Mouse (Mus musculus): ENCODE data around the gene Hist1h3e. TPM values are rescaled to one million over a fixed set of nuclear protein-coding genes. Genes with fewer than 3 reads are reported as not detected.
"Not testable (repeated sequence)": the region's sequence is repeated elsewhere in the genome, so short reads cannot be mapped to it uniquely, and the experiment has no call there.

The Hist1h3e gene
- polyA plus RNA-seq, 1 experiment from 2014 or later, result 9.7 TPM

GRCm38 (mm10) chr13:23576906-23577639 lies 14.9 kb upstream of the Hist1h3e start:
- Histone ChIP-seq H3K9me3 (ENCODE audit: control insufficient read depth, low read length) (no peaks in the 10 kb centered on the region), H3K9ac (ENCODE audit: low read length) (peak overlapping the region; percentile 86), H3K27ac (ENCODE audit: low read depth) (peak overlapping the region; percentile 80), H3K36me3 (ENCODE audit: control insufficient read depth, insufficient read depth, low read length) (no peaks in the 10 kb centered on the region), H3K4me3 (ENCODE audit: low read depth, low read length) (peak overlapping the region; percentile 38), H3K27me3 (replicated peaks; ENCODE audit: control insufficient read depth, insufficient read depth, low read length) (no peaks in the 10 kb centered on the region), H3K4me1 (replicated peaks; ENCODE audit: control insufficient read depth, insufficient read depth, low read length) (peaks cover 14% of the 10 kb centered on the region), H3K4me2 (ENCODE audit: low read length) (peak overlapping the region; percentile 80)
- 31% methylated on average over 6 of the region's 6 CpGs for WGBS
- ATAC-seq (replicated peaks; ENCODE audit: low FRiP score, low TSS enrichment, low read depth) (no peak), DNase-seq (ENCODE audit: low spot score) (peak; percentile 49)

DNA sequence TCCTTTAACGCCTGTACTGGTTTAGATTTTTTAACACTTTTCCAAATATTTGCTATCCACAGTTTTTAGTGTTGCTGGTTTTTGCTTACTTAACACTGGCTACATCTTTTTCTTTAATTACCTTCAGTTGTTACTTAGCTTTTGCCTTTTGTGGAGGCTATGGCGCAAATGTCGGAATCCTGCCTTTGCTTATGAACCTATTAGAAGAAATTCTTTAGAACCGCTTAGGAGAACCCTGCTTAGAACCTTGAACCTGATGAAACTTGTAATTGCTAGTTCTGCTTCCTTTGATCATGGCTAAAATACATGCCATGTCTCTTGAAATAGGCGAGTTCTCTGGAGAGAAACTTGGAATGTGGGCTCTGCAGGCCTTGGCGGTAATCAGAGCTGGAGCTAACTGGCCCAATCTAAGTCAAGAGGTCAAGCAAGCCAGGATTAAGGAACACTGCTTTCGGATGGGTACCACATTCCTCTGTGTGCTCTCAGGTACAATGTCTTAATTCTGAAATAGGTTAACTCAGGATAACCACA lies 14.2 kb upstream of the Hist1h3e start:
- H3K9ac ChIP-seq (ENCODE audit: low read length), result peak overlapping the region; percentile 86
- ATAC-seq (replicated peaks; ENCODE audit: low FRiP score, low TSS enrichment, low read depth) (no peak), DNase-seq (ENCODE audit: low spot score) (peak; percentile 74)
- H3K4me3 ChIP-seq (ENCODE audit: low read depth, low read length), result peak overlapping the region; percentile 38
- H3K4me1 ChIP-seq (replicated peaks; ENCODE audit: control insufficient read depth, insufficient read depth, low read length), result peaks cover 14% of the 10 kb centered on the region
- peak overlapping the region; percentile 80 for H3K4me2 ChIP-seq (ENCODE audit: low read length)
- no peaks in the 10 kb centered on the region for H3K36me3 ChIP-seq (ENCODE audit: control insufficient read depth, insufficient read depth, low read length)
- WGBS, result 5% methylated on average over 7 of the region's 7 CpGs
- H3K27ac ChIP-seq (ENCODE audit: low read depth), result peak overlapping the region; percentile 80
- no peaks in the 10 kb centered on the region for H3K27me3 ChIP-seq (replicated peaks; ENCODE audit: control insufficient read depth, insufficient read depth, low read length)
- no peaks in the 10 kb centered on the region for H3K9me3 ChIP-seq (ENCODE audit: control insufficient read depth, low read length)

- 2% methylated on average over 8 of the region's 40 CpGs for WGBS
- Histone ChIP-seq H3K4me2 (ENCODE audit: low read length) (peak overlapping the region; percentile 80), H3K4me3 (ENCODE audit: low read depth, low read length) (peak overlapping the region; percentile 38), H3K27ac (ENCODE audit: low read depth) (peak overlapping the region; percentile 80), H3K9ac (ENCODE audit: low read length) (peak overlapping the region; percentile 86), H3K4me1 (replicated peaks; ENCODE audit: control insufficient read depth, insufficient read depth, low read length) (peaks cover 14% of the 10 kb centered on the region)
- not testable (repeated sequence) for H3K27me3 ChIP-seq (replicated peaks; ENCODE audit: control insufficient read depth, insufficient read depth, low read length); H3K9me3 ChIP-seq (ENCODE audit: control insufficient read depth, low read length); ATAC-seq (replicated peaks; ENCODE audit: low FRiP score, low TSS enrichment, low read depth); H3K36me3 ChIP-seq (ENCODE audit: control insufficient read depth, insufficient read depth, low read length)
- DNase-seq (ENCODE audit: low spot score), result peak; percentile 63
Observed at GRCm38 (mm10) chr13:23575864-23576313, 13.7 kb upstream of the Hist1h3e start.

DNA sequence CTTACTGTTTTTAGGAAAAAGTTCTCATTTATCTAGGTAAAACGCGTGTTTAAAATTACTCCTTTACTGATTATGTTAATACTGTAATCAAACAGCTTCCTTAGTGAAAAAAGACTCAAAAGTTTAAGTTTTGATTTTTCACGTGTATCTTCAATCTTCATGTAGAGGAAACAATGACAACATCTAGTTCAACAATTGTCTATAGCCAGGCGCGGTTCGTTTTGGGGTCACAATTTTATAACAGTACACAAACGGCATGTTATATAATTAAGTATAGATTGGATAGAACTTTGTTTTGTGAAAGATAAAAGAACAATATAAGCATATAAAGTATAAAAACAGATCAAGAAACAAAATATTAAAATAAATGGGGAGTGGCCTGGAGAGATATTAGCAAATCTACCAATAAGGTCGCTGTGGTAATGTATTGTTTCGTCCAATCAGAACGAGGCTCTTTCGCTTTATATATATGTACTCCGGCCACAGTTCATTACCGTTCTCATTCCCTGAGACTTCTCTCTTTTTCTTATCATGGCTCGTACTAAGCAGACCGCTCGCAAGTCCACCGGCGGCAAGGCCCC lies 13.2 kb upstream of the Hist1h3e start, which contains the start of gene Hist1h3d:
Gene Hist1h3d, plus strand, starts transcription at position 493 of the 581 bp plus-strand sequence.
- peak within 1 kb of the TSS; percentile 38 for H3K4me3 ChIP-seq (ENCODE audit: low read depth, low read length)
- ATAC-seq (replicated peaks; ENCODE audit: low FRiP score, low TSS enrichment, low read depth) (peak; percentile 69), DNase-seq (ENCODE audit: low spot score) (peak; percentile 85)
- H3K4me2 ChIP-seq (ENCODE audit: low read length), result peak within 1 kb of the TSS; percentile 80
- under 1% methylated on average over 18 of the region's 18 CpGs for WGBS
- peak within 1 kb of the TSS; percentile 86 for H3K9ac ChIP-seq (ENCODE audit: low read length)
- peak within 1 kb of the TSS; percentile 80 for H3K27ac ChIP-seq (ENCODE audit: low read depth)
- H3K4me1 ChIP-seq (replicated peaks; ENCODE audit: control insufficient read depth, insufficient read depth, low read length), result peaks cover 14% of the 10 kb centered on the region
- H3K36me3 ChIP-seq (ENCODE audit: control insufficient read depth, insufficient read depth, low read length), result no peaks in the 10 kb centered on the region
- H3K27me3 ChIP-seq (replicated peaks; ENCODE audit: control insufficient read depth, insufficient read depth, low read length), result no peaks in the 10 kb centered on the region
- no peaks in the 10 kb centered on the region for H3K9me3 ChIP-seq (ENCODE audit: control insufficient read depth, low read length)

- H3K4me2 ChIP-seq (ENCODE audit: low read length), result peak overlapping the region; percentile 80
- peak overlapping the region; percentile 61 for H3K9ac ChIP-seq (ENCODE audit: low read length)
- H3K27ac ChIP-seq (ENCODE audit: low read depth), result peak overlapping the region; percentile 98
- peaks cover 14% of the 10 kb centered on the region for H3K4me1 ChIP-seq (replicated peaks; ENCODE audit: control insufficient read depth, insufficient read depth, low read length)
- H3K27me3 ChIP-seq (replicated peaks; ENCODE audit: control insufficient read depth, insufficient read depth, low read length); DNase-seq (ENCODE audit: low spot score); ATAC-seq (replicated peaks; ENCODE audit: low FRiP score, low TSS enrichment, low read depth); H3K9me3 ChIP-seq (ENCODE audit: control insufficient read depth, low read length); H3K36me3 ChIP-seq (ENCODE audit: control insufficient read depth, insufficient read depth, low read length): not testable (repeated sequence)
- H3K4me3 ChIP-seq (ENCODE audit: low read depth, low read length), result peak overlapping the region; percentile 59
- WGBS, result 0% methylated on average over 6 of the region's 39 CpGs
Observed at GRCm38 (mm10) chr13:23574546-23575170, 12.5 kb upstream of the Hist1h3e start.

DNA sequence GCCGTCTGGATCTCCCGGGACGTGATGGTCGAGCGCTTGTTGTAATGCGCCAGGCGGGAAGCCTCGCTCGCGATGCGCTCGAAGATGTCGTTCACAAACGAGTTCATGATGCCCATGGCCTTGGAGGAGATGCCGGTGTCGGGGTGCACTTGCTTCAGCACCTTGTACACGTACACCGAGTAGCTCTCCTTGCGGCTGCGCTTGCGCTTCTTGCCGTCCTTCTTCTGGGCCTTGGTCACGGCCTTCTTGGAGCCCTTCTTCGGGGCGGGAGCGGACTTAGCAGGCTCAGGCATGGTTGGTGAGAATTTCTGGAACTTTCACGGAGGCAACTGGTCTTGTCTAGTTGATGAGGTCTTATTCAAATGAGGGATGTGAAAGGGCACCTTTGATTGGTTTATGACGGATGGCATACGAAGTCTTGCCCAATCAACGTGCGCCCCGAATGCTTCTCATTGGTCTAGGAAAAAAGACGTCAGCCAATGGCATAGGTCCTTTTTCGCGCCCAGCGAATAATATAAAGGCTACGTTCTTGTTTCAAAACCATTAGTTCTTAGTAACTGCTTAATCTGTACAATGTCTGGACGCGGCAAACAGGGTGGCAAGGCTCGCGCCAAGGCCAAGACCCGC lies 11.8 kb upstream of the Hist1h3e start, which contains the start of the genes Hist1h2bf and Hist1h2ad:
Gene Hist1h2bf, minus strand, starts transcription at position 299 of the 627 bp plus-strand sequence.
Gene Hist1h2ad, plus strand, starts transcription at position 484 of the 627 bp plus-strand sequence.
- Histone ChIP-seq H3K4me3 (ENCODE audit: low read depth, low read length) (peak within 1 kb of the TSS; percentile 59), H3K4me1 (replicated peaks; ENCODE audit: control insufficient read depth, insufficient read depth, low read length) (peaks cover 14% of the 10 kb centered on the region), H3K9ac (ENCODE audit: low read length) (peak within 1 kb of the TSS; percentile 83), H3K27ac (ENCODE audit: low read depth) (peak within 1 kb of the TSS; percentile 98), H3K4me2 (ENCODE audit: low read length) (peak within 1 kb of the TSS; percentile 80)
- H3K36me3 ChIP-seq (ENCODE audit: control insufficient read depth, insufficient read depth, low read length); H3K27me3 ChIP-seq (replicated peaks; ENCODE audit: control insufficient read depth, insufficient read depth, low read length); H3K9me3 ChIP-seq (ENCODE audit: control insufficient read depth, low read length): not testable (repeated sequence)
- DNase-seq (ENCODE audit: low spot score) (peak; percentile 88), ATAC-seq (replicated peaks; ENCODE audit: low FRiP score, low TSS enrichment, low read depth) (peak; percentile 85)
- under 1% methylated on average over 21 of the region's 42 CpGs for WGBS

DNA sequence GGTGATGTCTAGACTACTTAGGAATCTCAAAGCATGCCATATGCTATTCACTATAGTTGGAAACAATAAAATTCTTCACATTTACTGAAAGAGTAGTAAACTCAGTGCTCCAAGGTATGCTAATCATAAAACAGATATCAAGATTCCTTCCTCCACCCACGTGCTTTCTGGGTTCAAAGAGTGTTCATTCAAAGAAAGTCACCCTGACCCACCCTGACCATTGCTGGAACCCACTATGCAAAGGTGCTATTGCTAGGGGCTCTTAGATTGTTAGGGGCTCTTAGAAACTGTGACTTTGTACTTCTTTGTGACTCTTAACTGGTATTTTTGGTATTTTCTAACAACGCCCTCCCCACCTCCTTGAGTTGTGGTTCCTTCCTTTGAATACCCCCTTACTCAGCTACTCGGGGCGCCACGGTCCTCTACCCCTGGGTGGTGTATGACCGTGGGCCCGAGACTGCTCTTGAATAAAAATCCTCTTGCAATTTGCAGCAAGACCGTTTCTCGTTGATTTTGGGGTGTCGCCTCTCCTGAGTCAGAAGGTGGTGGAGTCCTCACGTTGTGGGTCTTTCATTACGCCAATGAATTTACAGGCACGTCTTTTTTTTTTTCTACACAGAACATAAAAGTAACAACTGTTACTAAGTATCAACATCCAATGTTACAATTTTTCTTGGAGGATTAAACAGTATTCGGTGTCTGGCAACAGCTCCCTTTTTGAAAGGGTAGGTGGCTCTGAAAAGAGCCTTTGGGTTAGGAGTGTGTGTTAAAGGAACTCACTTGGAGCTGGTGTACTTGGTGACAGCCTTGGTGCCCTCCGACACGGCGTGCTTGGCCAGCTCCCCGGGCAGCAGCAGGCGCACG lies 11.1 kb upstream of the Hist1h3e start:
- Histone ChIP-seq H3K4me3 (ENCODE audit: low read depth, low read length) (peak overlapping the region; percentile 59), H3K4me1 (replicated peaks; ENCODE audit: control insufficient read depth, insufficient read depth, low read length) (peaks cover 14% of the 10 kb centered on the region), H3K4me2 (ENCODE audit: low read length) (peak overlapping the region; percentile 79), H3K9ac (ENCODE audit: low read length) (peak overlapping the region; percentile 83), H3K27ac (ENCODE audit: low read depth) (peak overlapping the region; percentile 98)
- ATAC-seq (replicated peaks; ENCODE audit: low FRiP score, low TSS enrichment, low read depth); H3K9me3 ChIP-seq (ENCODE audit: control insufficient read depth, low read length); H3K27me3 ChIP-seq (replicated peaks; ENCODE audit: control insufficient read depth, insufficient read depth, low read length); H3K36me3 ChIP-seq (ENCODE audit: control insufficient read depth, insufficient read depth, low read length): not testable (repeated sequence)
- peak; percentile 77 for DNase-seq (ENCODE audit: low spot score)
- WGBS, result 10% methylated on average over 17 of the region's 20 CpGs
